Mouse (Mus musculus) B cell, adult 62 days (primary cell): ENCODE results near the gene Rab3a. TPM values are rescaled to one million over a fixed set of nuclear protein-coding genes. Genes with fewer than 3 reads are reported as not detected.

Experiments
- total RNA-seq: library from RNA; stranded (reverse); gene quantifications from 4 replicates; pipeline ENCODE4 v1.2.4, GENCODE M21; 2023

Rab3a gene
- 8.0 to 10.4 TPM (median 9.2 TPM) in 4 replicates for total RNA-seq

DNA sequence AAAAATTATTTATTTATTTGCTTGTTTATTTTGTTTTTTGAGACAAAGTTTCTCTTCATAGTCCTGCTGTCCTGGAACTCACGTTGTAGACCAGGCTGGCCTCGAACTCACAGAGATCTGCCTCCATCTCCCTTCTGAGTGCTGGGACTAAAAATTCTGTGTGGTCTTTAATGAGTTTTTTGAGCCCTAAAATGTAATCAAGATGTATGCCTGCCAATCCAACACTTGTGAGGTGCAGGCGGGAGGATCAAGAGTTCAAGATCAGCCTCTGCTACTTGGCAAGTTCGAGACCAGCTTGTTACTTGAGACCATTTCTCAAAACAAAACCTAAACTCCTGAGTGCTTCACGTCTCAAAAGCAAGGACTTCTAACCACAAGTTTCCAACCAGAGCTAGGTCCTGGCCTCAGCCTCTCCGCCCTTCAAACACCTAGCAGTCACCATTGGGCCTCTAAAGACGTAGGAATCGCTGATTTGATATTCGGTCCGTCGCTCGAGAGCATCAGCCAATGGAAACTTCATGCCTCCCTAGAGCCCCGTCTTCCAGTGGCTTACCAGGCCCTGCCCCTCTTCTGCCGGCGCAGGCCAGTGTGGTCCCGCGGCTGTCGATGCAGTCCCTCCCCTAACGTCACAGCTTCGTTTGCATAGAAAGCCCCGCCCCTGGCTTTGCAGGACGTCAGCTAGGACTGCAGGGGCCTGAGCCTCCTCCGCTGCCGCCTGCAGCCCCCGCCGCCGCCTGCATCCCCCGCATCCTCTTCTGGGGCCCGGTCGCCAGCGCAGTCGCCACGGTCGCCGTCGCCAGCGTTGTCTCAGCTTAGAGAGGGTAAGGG lies at the start of gene Rab3a:
Gene Rab3a, plus strand, starts transcription at position 637 of the 828 bp plus-strand sequence.

DNA sequence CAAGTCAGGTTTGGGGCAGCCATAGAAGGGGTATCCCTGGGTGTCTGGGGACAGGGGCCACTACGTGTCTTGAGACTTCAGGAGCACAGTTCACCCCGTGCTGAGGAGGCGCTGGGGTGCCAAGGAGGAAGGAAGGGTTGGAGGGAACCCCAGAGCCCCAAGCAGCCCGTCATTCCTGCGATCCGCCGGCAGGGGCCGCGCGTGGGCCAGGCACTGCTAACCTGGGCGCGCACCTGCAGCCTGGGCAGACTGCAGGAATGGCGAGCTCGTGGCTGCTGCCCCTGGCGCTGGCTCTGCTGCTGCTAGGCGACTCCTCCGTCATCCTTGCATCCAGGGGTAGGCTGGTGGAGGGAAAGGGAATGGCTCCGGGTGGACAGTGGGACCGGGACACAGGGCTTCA lies 36.2 kb upstream of the Rab3a start, which contains the start of gene Gm3336:
Gene Gm3336, plus strand, starts transcription at position 247 of the 400 bp plus-strand sequence.

DNA sequence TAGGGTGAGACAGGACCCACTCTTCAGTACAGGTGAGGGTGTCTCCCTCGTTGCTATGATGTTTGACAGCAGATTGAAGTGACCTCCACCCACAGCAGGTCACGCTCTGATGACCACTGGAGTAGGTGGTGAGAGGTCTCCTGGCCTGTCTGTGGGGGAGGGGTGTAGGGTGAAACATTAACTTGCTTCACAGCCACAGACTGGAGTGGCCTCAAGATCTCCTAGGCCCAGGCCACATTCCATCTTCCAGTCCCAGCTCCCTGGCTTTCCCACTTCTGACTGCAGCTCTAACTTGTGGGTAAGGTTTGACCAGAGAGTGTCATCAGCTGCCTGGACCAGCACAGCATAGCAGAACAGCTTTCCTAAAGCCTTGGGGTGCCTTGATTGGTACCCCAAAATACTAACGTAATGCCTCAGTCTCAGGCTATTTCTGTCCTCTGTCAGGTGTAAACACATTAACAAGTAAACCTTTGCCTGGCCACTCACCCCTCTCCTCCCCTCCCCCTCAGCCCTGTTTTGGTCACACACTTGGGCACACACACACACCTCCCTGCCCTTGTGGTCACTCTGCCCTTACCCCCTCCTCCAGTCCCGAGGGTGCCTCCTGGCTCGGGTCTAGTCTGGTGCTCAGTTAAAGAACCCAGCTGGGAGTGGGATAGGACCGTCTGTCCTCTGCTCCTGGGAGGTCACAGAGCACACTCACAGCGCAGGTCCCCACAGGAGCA lies 30.8 kb upstream of the Rab3a start, which contains the start of gene Pde4c:
Gene Pde4c, plus strand, starts transcription at position 235 of the 725 bp plus-strand sequence.

GRCm38 (mm10) chr8:70760775-70761406 lies 6.4 kb downstream of the Rab3a start, which contains the start of gene Mpv17l2:
Gene Mpv17l2, minus strand, starts transcription at chr8:70760946.

DNA sequence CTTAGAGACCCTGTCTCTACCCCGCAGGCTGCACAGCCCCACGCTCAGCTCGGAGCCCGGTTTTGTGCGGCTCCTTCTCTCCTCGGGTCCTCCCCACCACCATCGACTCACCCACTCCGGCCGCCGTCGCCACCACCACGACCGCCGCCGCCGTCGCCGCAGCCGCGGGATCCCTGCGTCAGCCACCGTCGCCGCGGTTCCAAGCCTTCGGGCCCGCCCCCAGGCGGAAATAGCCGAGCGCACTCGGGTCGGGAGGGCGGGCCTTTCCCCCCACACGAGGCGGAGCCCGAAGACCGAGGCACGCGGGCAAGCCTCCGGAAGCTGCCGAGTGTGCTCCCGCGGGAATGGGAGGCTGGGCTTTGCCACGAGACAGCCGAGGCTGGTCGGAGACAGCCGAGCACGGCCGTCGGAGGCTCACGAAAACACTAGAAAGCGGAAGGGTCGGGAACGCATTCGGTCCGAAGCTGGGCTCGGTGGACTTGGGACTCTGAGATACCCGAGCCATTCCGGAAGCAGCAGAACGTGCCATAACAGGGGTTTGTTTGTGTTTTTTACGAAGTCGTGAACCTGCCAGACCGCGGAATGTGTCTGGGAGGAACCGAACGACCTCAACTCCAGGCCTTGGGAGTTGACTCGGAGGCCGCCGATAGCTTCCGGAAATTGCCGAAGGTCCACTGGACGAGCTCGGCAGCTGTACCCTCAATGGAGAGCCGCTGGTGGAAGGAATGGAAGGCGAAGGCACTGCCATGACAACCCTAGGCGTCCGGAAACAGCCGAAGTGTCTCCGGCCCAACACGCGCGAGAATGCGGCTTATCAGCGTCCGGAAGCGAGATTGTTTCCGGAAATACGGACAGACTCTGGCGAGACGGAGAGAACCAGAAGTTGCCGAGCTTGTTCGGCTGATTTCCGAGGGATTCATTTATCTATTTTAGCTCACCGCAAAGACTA lies 22.3 kb downstream of the Rab3a start, which contains the start of gene Pik3r2:
Gene Pik3r2, minus strand, starts transcription at position 218 of the 949 bp plus-strand sequence.

GRCm38 (mm10) chr8:70804481-70805206 lies 50.2 kb downstream of the Rab3a start, which contains the start of gene Mast3:
Gene Mast3, minus strand, starts transcription at chr8:70805054.

GRCm38 (mm10) chr8:70808239-70808638 lies 53.8 kb downstream of the Rab3a start, which contains the start of gene Il12rb1:
Gene Il12rb1, plus strand, starts transcription at chr8:70808449.

Other genes starting within 250 kb of the Rab3a start
- 33.3 to 46.0 TPM (median 38.6 TPM) in 4 replicates for gene Rex1bd, start 247.9 kb upstream of the Rab3a start, total RNA-seq
- 2,835 to 2,861 TPM (median 2,853 TPM) in 4 replicates for gene Uba52, start 243.9 kb upstream of the Rab3a start, total RNA-seq
- 231 to 253 TPM (median 245 TPM) in 4 replicates for gene Fkbp8, start 227.0 kb upstream of the Rab3a start, total RNA-seq
- gene Kxd1, start 226.7 kb upstream of the Rab3a start, total RNA-seq, result 53.7 to 70.3 TPM (median 60.4 TPM) in 4 replicates
- 26.1 to 31.6 TPM (median 29.4 TPM) in 4 replicates for gene Ell, start 215.2 kb upstream of the Rab3a start, total RNA-seq
- gene Isyna1, start 160.3 kb upstream of the Rab3a start, total RNA-seq, result 101 to 107 TPM (median 103 TPM) in 4 replicates
- gene Ssbp4, start 145.8 kb upstream of the Rab3a start, total RNA-seq, result 64.4 to 94.1 TPM (median 74.8 TPM) in 4 replicates
- gene Lrrc25, start 138.5 kb upstream of the Rab3a start, total RNA-seq, result 5.1 to 10.7 TPM (median 6.9 TPM) in 4 replicates
- not detected in 4 replicates for gene Gdf15, start 122.2 kb upstream of the Rab3a start, total RNA-seq
- 11.2 to 14.7 TPM (median 12.6 TPM) in 4 replicates for gene Pgpep1, start 94.3 kb upstream of the Rab3a start, total RNA-seq
- gene Lsm4, start 81.4 kb upstream of the Rab3a start, total RNA-seq, result 121 to 135 TPM (median 129 TPM) in 4 replicates
- gene Jund, start 55.7 kb upstream of the Rab3a start, total RNA-seq, result 2,399 to 2,837 TPM (median 2,594 TPM) in 4 replicates
- gene Iqcn, start 51.2 kb upstream of the Rab3a start, total RNA-seq, result 49.7 to 55.4 TPM (median 53.1 TPM) in 4 replicates
- 0.69 to 1.2 TPM in 2 of 4 replicates, not detected in the others for gene Gm3336, start 36.1 kb upstream of the Rab3a start, total RNA-seq
- gene Pde4c, start 31.0 kb upstream of the Rab3a start, total RNA-seq, result 1.8 to 3.5 TPM (median 2.8 TPM) in 4 replicates
- 24.6 to 27.8 TPM (median 26.5 TPM) in 4 replicates for gene Mpv17l2, start 6.3 kb downstream of the Rab3a start, total RNA-seq
- 23.5 to 27.1 TPM (median 25.3 TPM) in 4 replicates for gene Pik3r2, start 22.0 kb downstream of the Rab3a start, total RNA-seq
- gene Mast3, start 50.4 kb downstream of the Rab3a start, total RNA-seq, result 209 to 221 TPM (median 216 TPM) in 4 replicates
- 0.92 to 2.6 TPM (median 1.1 TPM) in 4 replicates for gene Il12rb1, start 53.8 kb downstream of the Rab3a start, total RNA-seq
- 21.4 to 33.4 TPM (median 25.9 TPM) in 4 replicates for gene Arrdc2, start 85.0 kb downstream of the Rab3a start, total RNA-seq
- not detected in 4 replicates for gene Kcnn1, start 108.6 kb downstream of the Rab3a start, total RNA-seq
- gene Ccdc124, start 119.3 kb downstream of the Rab3a start, total RNA-seq, result 36.5 to 40.5 TPM (median 38.0 TPM) in 4 replicates
- gene Slc5a5, start 138.1 kb downstream of the Rab3a start, total RNA-seq, result not detected in 4 replicates
- gene Rpl18a, start 142.7 kb downstream of the Rab3a start, total RNA-seq, result 3,962 to 4,239 TPM (median 4,050 TPM) in 4 replicates
- 57.0 to 65.6 TPM (median 61.2 TPM) in 4 replicates for gene Map1s, start 151.3 kb downstream of the Rab3a start, total RNA-seq